Mouse (Mus musculus) E14TG2a.4 (cell line): ENCODE measurements at regions not wholly inside any gene's neighbourhood (a gene's known extent, or its start where the extent isn't known, plus 50 kb on each side); places are given as distances from the start of the nearest gene placed in this dataset.
A peak's percentile ranks its signal among the peaks of the same experiment; 100 is the strongest.
"Not testable (repeated sequence)": the region's sequence is repeated elsewhere in the genome, so short reads cannot be mapped to it uniquely, and the experiment has no call there.

Source experiments
- H3K27me3 ChIP-seq: 2 replicates; pipeline ENCODE4 v1.6.1; 2014; ENCODE audit warnings: low read length, control low read depth; ENCODE audit not compliant: insufficient read depth
- H3K36me3 ChIP-seq: 2 replicates; pipeline ENCODE4 v1.6.1; 2014; ENCODE audit warnings: low read length, control low read depth; ENCODE audit not compliant: insufficient read depth
- H3K4me1 ChIP-seq: replicated peaks from 2 replicates; pipeline ENCODE4 v1.6.1; 2014; ENCODE audit warnings: low read depth, low read length, control low read depth
- H3K4me3 ChIP-seq: replicated peaks from 2 replicates; pipeline ENCODE4 v1.5.1; 2014; ENCODE audit warnings: mild to moderate bottlenecking, low read length
- H3K9me3 ChIP-seq: 2 replicates; pipeline ENCODE4 v1.6.1; 2014; ENCODE audit warnings: low read length, control low read depth
- CTCF ChIP-seq: conservative IDR thresholded peaks from 2 replicates; pipeline ENCODE4 v1.5.1; 2014; ENCODE audit warnings: low read length
- NANOG ChIP-seq: IDR thresholded peaks from 2 replicates; pipeline ENCODE4 v1.6.1; 2014; ENCODE audit warnings: borderline replicate concordance, low read length, mixed read lengths
- POU5F1 ChIP-seq: IDR thresholded peaks from 2 replicates; pipeline ENCODE4 v1.6.1; 2014; ENCODE audit warnings: low read length, borderline replicate concordance

GRCm38 (mm10) chr13:85988633-85989032 lies 58.1 kb downstream of the Cox7c start:
- no peak overlapping the region for H3K4me3 ChIP-seq
- no peaks in the 10 kb centered on the region for H3K27me3 ChIP-seq
- H3K4me1 ChIP-seq = no peaks in the 10 kb centered on the region
- H3K9me3 ChIP-seq = no peaks in the 10 kb centered on the region
- TF ChIP-seq CTCF (peak; percentile 31), POU5F1 (no peak), NANOG (no peak)
- no peaks in the 10 kb centered on the region for H3K36me3 ChIP-seq

DNA sequence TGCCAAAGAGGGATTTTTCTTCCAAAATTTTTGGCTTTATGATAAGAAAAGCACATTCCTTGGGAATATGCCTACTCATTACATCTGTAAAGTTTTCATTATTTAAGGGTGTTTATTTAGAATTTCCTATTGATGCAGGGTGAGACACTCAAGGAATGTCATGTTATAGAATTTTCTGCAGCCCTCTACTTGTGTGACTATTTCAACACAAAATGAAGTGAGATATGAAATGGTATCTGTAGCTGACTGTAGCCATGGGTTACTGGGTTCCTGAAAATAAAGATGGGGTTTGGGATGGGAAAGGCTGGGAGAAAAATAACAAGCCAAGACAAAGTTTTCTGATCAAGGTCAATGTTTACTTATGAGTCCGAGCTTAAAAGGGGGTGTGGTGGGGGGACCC lies 64.6 kb downstream of the Cox7c start:
- no peaks in the 10 kb centered on the region for H3K36me3 ChIP-seq

GRCm38 (mm10) chr13:85964005-85964404 lies 82.7 kb downstream of the Cox7c start:
- H3K36me3 ChIP-seq, H3K9me3 ChIP-seq, H3K27me3 ChIP-seq, H3K4me1 ChIP-seq, H3K4me3 ChIP-seq: not testable (repeated sequence)

More for the DNA sequence above, 64.6 kb downstream of the Cox7c start:
- H3K4me3 ChIP-seq = no peak overlapping the region
- no peaks in the 10 kb centered on the region for H3K4me1 ChIP-seq
- H3K9me3 ChIP-seq = no peaks in the 10 kb centered on the region
- no peaks in the 10 kb centered on the region for H3K27me3 ChIP-seq
- TF ChIP-seq CTCF (no peak), POU5F1 (no peak), NANOG (no peak)

DNA sequence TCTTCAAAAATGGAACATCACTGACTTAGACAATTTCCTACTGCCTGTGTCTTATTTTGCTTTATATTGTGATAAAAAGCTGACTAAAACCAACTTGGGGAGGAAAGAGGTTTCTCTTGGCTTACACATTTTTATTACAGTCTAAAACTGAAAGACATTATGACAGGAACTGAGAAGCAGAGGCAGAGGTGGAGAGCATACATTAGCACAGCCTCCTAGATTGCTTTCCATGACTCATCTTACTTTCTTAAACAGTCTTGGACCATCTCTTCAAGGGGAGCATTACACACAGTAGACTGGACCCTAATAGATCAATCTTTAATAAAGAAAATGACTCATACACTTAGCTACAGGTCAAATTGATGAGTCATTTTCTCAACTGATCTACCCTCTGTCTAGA lies 91.4 kb downstream of the Cox7c start:
- H3K36me3 ChIP-seq = no peaks in the 10 kb centered on the region
- H3K9me3 ChIP-seq = 0 out of 2 replicates have a peak, but pooled peaks cover 4% of the 10 kb centered on the region
- TF ChIP-seq POU5F1 = no peak
- TF ChIP-seq CTCF = no peak
- no peak for TF ChIP-seq NANOG
- no peaks in the 10 kb centered on the region for H3K4me1 ChIP-seq
- H3K27me3 ChIP-seq = no peaks in the 10 kb centered on the region
- no peak overlapping the region for H3K4me3 ChIP-seq

DNA sequence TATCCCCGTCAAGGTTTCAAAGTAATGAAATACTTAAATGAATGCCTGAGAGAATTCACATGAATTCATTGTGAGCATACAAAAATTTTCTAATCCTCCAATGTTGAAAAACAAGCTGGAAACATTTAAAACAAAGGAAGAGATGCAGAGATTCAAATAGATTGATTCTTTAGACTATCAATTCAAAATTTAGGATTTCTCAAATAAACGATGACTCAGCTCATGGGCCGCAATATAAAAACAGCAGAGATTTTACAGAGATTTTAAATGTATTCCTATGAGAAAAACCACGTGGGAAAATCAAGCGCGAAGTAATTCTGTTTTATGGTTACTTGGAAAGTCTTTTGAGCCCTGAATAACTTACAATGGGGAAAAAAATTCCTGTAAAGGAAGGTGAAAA lies 93.8 kb downstream of the Cox7c start:
- 0 out of 2 replicates have a peak, but pooled peaks cover 4% of the 10 kb centered on the region for H3K9me3 ChIP-seq
- TF ChIP-seq CTCF (no peak), POU5F1 (no peak), NANOG (no peak)

GRCm38 (mm10) chr13:85926825-85927737 lies 119.6 kb downstream of the Cox7c start:
- Histone ChIP-seq H3K36me3 (no peaks in the 10 kb centered on the region), H3K4me3 (no peak overlapping the region), H3K27me3 (no peaks in the 10 kb centered on the region), H3K9me3 (peaks cover 40% of the 10 kb centered on the region), H3K4me1 (peaks cover 7% of the 10 kb centered on the region; the same call in 1 of the 2 replicates)
- TF ChIP-seq CTCF = no peak
- no peak for TF ChIP-seq NANOG
- no peak for TF ChIP-seq POU5F1

More for the DNA sequence above, 93.8 kb downstream of the Cox7c start:
- H3K4me3 ChIP-seq = no peak overlapping the region
- H3K4me1 ChIP-seq = no peaks in the 10 kb centered on the region
- no peaks in the 10 kb centered on the region for H3K36me3 ChIP-seq
- H3K27me3 ChIP-seq = 0 out of 2 replicates have a peak, but pooled peaks cover 2% of the 10 kb centered on the region

GRCm38 (mm10) chr13:85926323-85926722 lies 120.4 kb downstream of the Cox7c start:
- peaks cover 46% of the 10 kb centered on the region for H3K9me3 ChIP-seq
- H3K4me1 ChIP-seq = peaks cover 8% of the 10 kb centered on the region; the same call in 1 of the 2 replicates
- H3K4me3 ChIP-seq = no peak overlapping the region
- no peaks in the 10 kb centered on the region for H3K27me3 ChIP-seq
- H3K36me3 ChIP-seq = no peaks in the 10 kb centered on the region
- TF ChIP-seq POU5F1 (no peak), CTCF (no peak), NANOG (no peak)

GRCm38 (mm10) chr13:85922696-85923095 lies 124.0 kb downstream of the Cox7c start:
- H3K4me1 ChIP-seq = peaks cover 15% of the 10 kb centered on the region
- no peaks in the 10 kb centered on the region for H3K27me3 ChIP-seq
- TF ChIP-seq NANOG = peak; percentile 68; the same call in 1 of the 2 replicates
- TF ChIP-seq POU5F1 = no peak
- no peaks in the 10 kb centered on the region for H3K36me3 ChIP-seq
- H3K4me3 ChIP-seq = no peak overlapping the region
- peaks cover 62% of the 10 kb centered on the region for H3K9me3 ChIP-seq

DNA sequence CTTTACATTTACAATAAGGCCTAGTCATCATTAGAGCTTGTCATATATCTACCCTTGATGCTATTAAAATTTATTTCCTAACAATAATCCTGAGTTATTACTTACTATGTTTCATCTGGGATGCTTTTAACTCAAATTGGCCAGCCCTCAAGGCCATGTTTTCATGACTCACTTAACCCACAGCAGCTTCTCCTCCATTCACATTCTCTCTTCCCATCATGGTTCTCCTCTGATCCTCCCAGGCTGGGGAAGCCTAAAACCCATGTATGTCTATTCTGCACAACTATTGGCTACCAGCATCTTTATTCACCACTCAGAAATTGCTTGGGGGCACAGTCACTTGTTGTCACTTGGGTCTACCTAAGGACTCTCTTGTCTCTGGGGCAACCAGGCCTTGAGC lies 144.9 kb downstream of the Cox7c start:
- Histone ChIP-seq H3K4me1 (no peaks in the 10 kb centered on the region), H3K4me3 (no peak overlapping the region), H3K27me3 (no peaks in the 10 kb centered on the region), H3K36me3 (no peaks in the 10 kb centered on the region), H3K9me3 (no peaks in the 10 kb centered on the region)
- no peak for TF ChIP-seq POU5F1
- TF ChIP-seq CTCF = no peak
- no peak for TF ChIP-seq NANOG
